Mouse (Mus musculus) adrenal gland, postnatal 36 days (tissue): ENCODE results near the gene Olfr1442. TPM values are rescaled to one million over a fixed set of nuclear protein-coding genes. Genes with fewer than 3 reads are reported as not detected.

Experiments used
- total RNA-seq, 2 experiments: library from RNA; stranded (reverse); gene quantifications; 2 replicates each; pipeline ENCODE4 v1.2.3; 2021

The Olfr1442 gene
- total RNA-seq, 2 experiments from 2014 or later, result not detected

Other genes with a start within 250 kb of the Olfr1442 start
- gene Pfpl, start 242.5 kb upstream of the Olfr1442 start, total RNA-seq, result not detected
- gene Mpeg1, start 209.7 kb upstream of the Olfr1442 start, total RNA-seq, result 10 to 100 TPM; 23.7 to 25.0 TPM
- 10 to 100 TPM; 11.4 to 17.6 TPM for gene Dtx4, start 169.0 kb upstream of the Olfr1442 start, total RNA-seq
- gene Fam111a, start 124.7 kb upstream of the Olfr1442 start, total RNA-seq, result 1 to 10 TPM; 3.2 to 6.4 TPM
- gene Gm4952, start 70.5 kb upstream of the Olfr1442 start, total RNA-seq, result under 1 TPM in 1 of 2 experiments, not detected in 1; 0.53 TPM
- under 1 TPM in 1 of 2 experiments, not detected in 1; 0.33 TPM for gene Glyat, start 37.1 kb upstream of the Olfr1442 start, total RNA-seq
- gene Olfr1443, start 7.7 kb downstream of the Olfr1442 start, total RNA-seq, result not detected
- gene Keg1, start 25.3 kb downstream of the Olfr1442 start, total RNA-seq, result not detected
- 1 to 10 TPM; 1.6 to 2.8 TPM for gene Cntf, start 95.2 kb downstream of the Olfr1442 start, total RNA-seq
- 10 to 100 TPM; 72.7 to 88.4 TPM for gene Zfp91, start 125.7 kb downstream of the Olfr1442 start, total RNA-seq
- gene Lpxn, start 125.8 kb downstream of the Olfr1442 start, total RNA-seq, result 1 to 10 TPM; 1.6 to 1.8 TPM
- not detected for gene Gm5244, start 176.2 kb downstream of the Olfr1442 start, total RNA-seq
- not detected for gene Olfr1444, start 186.8 kb downstream of the Olfr1442 start, total RNA-seq
- not detected for gene Olfr1445, start 213.4 kb downstream of the Olfr1442 start, total RNA-seq
- not detected for gene Olfr1446, start 223.1 kb downstream of the Olfr1442 start, total RNA-seq
- not detected for gene Olfr1447, start 233.3 kb downstream of the Olfr1442 start, total RNA-seq